Mouse (Mus musculus) adrenal gland, adult 10 weeks (tissue): ENCODE data around the gene Shroom2. TPM values are rescaled to one million over a fixed set of nuclear protein-coding genes. Genes with fewer than 3 reads are reported as not detected.

ENCODE experiments used
- polyA plus RNA-seq: library from polyadenylated mRNA; stranded (reverse); fragments of 350-450 nt; fragmentation: Illumina TruSeq; extraction: RNeasy Lipid Tissue Mini Kit (QIAGEN cat#74804); gene quantifications from one replicate; pipeline ENCODE4 v1.2.3, GENCODE M21; 2014; ENCODE audit warnings: low read depth, low replicate concordance

Shroom2 gene
- polyA plus RNA-seq = 15.0 TPM

GRCm38 (mm10) chrX:152768891-152769599, at the start of gene Shroom2:
TSS of gene Shroom2 (minus strand) at chrX:152769465.

DNA sequence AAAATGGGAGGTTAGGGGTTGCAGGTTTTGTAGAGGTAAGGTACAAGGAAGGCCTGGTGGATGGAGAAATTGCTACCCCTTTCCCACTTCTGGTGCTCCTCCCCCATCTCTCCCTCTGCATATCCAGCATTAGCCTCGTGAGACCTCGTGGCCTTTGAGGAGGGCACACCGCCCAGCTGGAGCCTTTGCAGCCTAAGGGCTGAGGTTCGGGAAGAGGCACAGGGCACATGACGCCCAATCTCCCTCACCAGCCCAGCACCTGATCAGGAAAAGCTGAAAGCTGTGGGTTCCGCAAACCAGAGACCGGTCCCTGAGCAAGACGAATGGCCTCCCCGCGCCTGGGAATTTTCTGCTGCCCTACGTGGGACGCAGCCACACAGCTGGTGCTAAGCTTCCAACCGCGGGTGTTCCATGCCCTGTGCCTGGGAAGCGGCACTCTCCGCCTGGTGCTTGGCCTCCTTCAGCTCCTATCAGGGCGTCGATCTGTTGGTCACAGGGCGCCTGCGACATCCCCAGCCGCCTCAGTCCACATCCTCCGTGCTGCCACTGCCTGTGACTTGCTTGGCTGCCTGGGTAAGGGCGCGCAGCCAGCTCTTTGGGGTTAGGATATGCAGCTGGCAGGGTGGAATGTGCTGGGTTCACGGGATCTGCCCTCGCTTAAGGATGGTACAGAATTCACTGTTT, 12.6 kb upstream of the Shroom2 start, which contains the start of gene Gpr143:
TSS of gene Gpr143 (plus strand) at position 202 of the 684 bp plus-strand sequence.

DNA sequence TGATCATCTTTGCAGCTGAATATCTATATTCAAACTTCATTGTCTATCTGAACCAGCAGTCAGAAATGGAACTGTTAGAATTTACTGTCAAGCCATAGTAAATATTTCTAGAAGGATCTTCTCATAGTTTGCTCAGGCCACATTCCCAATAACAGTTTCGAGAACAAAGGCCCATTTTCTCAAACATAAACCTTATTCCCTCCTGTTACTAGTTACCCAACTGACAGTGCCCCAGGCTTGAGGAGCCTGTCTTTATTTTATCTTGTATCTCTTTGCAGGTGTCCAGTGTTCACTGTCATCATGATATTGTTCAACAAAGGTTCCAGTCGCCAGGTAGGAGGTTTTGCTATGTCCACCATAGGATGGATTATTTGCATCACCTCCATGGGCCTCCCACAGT, 206.2 kb downstream of the Shroom2 start, which contains the start of gene Cldn34a:
TSS of gene Cldn34a (plus strand) at position 301 of the 400 bp plus-strand sequence.

Other genes starting within 250 kb of the Shroom2 start
- not detected for gene Cldn34a, start 206.1 kb downstream of the Shroom2 start, polyA plus RNA-seq
- gene Gpr143, start 12.5 kb upstream of the Shroom2 start, polyA plus RNA-seq = not detected
- 10.3 TPM for gene Usp51, start 237.0 kb upstream of the Shroom2 start, polyA plus RNA-seq